Mouse (Mus musculus) bone marrow macrophage, adult 2 months (primary cell): ENCODE data around the gene Irs3. TPM values are rescaled to one million over a fixed set of nuclear protein-coding genes. Genes with fewer than 3 reads are reported as not detected.

Experiments used
- H3K27ac ChIP-seq: 2 replicates; pipeline ENCODE4 v1.5.1; 2012; ENCODE audit warnings: low read depth, low read length; ENCODE audit not compliant: insufficient read depth
- H3K4me1 ChIP-seq: 2 replicates; pipeline ENCODE4 v1.6.1; 2012; ENCODE audit warnings: low read length; ENCODE audit not compliant: control insufficient read depth, insufficient read depth
- H3K4me3 ChIP-seq: 2 replicates; pipeline ENCODE4 v1.5.1; 2012; ENCODE audit warnings: mild to moderate bottlenecking, low read length, moderate library complexity; ENCODE audit not compliant: insufficient read depth
- CTCF ChIP-seq: IDR thresholded peaks from 2 replicates; pipeline ENCODE4 v1.5.1; 2012; ENCODE audit warnings: low read depth, mild to moderate bottlenecking, low read length, moderate library complexity
- POLR2A ChIP-seq: IDR thresholded peaks from 2 replicates; pipeline ENCODE4 v1.6.1; 2012; ENCODE audit warnings: mild to moderate bottlenecking, low read depth, low read length, borderline replicate concordance
- polyA plus RNA-seq: library from polyadenylated mRNA; stranded (reverse); fragments of >200 nt; gene quantifications from 2 replicates; pipeline ENCODE4 v1.2.4, GENCODE M21; 2012; ENCODE audit not compliant: missing spikeins, insufficient read depth, insufficient read length

Irs3 gene
- polyA plus RNA-seq, 1 experiment: not detected

DNA sequence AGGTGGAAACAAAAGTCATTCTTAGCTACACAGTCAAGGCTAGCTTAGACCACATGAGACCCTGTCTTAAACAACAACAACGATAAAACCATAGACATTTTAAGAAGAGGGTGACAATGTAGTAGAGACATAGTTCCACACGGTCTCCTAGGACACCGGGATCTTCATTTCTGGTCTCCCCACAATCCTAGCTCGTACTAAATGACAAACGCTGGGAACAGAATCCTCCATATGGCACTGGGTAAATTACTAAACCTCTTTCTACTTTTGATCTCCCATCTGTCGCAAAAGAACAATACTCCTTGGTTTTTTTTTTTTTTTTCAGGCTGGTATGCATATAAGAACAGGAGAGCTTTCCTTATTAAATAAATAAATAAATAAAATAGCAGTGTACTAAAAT is 37.0 kb upstream of the Irs3 start:
- Histone ChIP-seq H3K4me1 (peaks cover 18% of the 10 kb centered on the region), H3K4me3 (no peak overlapping the region)

DNA sequence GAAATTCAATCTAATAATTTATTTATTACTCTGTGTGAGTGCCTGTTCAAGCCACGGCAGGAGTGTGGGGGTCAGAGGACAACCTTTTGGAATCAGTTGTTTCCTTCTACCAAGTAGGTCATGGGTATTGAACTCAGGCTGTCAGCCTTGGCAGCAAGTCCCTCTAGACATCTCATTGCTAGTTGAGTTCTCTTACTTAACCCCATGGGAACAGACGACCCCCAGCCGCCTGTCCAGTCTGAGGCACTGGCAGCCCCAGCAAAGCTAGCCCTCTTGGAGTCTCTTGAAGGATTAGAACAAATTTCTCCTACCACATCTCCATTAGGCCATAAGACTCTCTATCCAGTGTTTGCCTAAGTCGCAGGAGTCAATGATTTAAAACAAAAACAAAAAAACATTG is 34.2 kb upstream of the Irs3 start:
- Histone ChIP-seq H3K4me3 (no peak overlapping the region), H3K4me1 (peaks cover 9% of the 10 kb centered on the region), H3K27ac (no peak overlapping the region)
- TF ChIP-seq POLR2A: no peak
- no peak for TF ChIP-seq CTCF

More for the DNA sequence above, 37.0 kb upstream of the Irs3 start:
- no peak overlapping the region for H3K27ac ChIP-seq
- TF ChIP-seq CTCF: no peak
- TF ChIP-seq POLR2A: no peak

DNA sequence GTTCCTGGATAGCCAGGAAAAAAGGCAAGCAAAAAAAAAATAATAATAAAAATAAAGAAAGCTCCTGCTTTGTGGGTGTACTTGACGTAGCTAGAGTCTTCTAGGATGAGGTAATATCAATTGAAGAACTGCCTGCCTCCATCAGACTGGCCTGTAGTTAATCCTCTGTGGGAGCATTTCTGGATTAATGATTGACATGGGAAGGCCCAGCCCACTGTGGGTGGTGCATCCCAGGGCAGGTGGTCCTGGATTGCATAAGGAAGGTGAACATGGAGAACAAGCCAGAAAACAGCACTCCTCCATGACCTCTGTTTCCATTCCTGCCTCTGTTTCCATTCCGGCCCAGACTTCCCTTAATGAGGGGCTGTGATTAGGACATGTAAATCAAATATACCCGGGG is 33.2 kb upstream of the Irs3 start:
- no peak overlapping the region for H3K4me3 ChIP-seq
- H3K27ac ChIP-seq: no peak overlapping the region
- TF ChIP-seq CTCF (no peak), POLR2A (no peak)
- peaks cover 9% of the 10 kb centered on the region for H3K4me1 ChIP-seq

DNA sequence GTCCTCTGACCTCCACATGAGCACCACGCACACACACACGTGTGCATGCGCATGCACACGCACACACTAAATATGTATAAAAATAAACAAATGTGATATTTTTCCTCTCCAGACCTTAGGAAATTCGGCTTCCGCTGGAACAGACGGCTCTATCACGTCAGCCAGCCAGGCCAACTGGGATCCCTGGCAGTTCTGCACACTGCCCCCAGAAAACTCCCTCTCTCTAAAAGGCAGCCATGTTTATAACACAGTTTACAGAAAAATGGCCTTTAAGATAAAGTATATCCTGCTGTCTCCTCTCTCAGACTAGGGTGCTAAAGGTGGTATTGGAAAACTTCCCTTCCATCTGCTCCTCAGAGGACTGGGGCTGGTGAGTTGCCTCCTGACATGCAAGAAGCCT is 32.3 kb upstream of the Irs3 start:
- peaks cover 17% of the 10 kb centered on the region for H3K4me1 ChIP-seq
- no peak overlapping the region for H3K27ac ChIP-seq
- H3K4me3 ChIP-seq: no peak overlapping the region
- TF ChIP-seq POLR2A (no peak), CTCF (no peak)

DNA sequence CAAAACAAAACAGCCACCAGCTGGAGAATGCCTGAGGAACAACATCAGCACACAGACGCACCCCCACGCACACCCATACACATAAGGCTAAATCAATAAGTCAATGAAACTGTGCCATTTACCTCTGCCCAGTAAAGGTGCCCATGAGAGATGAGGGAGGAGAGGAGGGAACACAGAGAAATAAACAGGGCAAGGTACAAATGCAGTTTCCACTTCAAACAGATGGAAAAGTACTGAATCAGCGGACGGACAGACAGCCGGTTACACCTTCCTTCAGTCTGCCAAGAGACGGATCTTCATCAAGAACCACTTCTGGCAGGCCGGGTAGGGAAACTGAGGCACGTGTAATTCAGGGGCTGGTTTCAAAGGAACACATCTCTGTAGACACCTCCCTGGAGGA is 29.3 kb upstream of the Irs3 start:
- no peak overlapping the region for H3K4me3 ChIP-seq
- TF ChIP-seq POLR2A (no peak), CTCF (no peak)
- no peak overlapping the region for H3K27ac ChIP-seq
- peaks cover 38% of the 10 kb centered on the region for H3K4me1 ChIP-seq

DNA sequence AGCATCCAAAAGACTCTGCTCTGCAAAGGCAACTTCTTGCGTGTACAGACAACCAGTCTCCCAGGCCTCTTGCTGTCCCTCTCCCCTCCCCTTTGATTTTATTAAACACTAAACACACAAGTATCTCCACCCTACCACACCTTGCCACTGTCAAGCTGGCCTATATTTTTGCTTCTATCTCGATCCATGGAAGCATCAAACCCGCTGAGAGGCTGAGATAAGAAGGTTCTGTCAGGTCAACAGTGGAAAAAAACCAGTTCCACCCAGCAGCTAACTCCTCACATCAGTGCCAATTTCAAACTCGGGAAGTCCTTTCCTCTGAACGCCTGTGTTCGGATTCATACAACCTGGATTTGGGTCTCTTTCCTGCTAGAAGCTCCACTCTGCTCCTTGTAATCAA is 27.5 kb upstream of the Irs3 start:
- Histone ChIP-seq H3K27ac (peak overlapping the region; percentile 98), H3K4me3 (no peak overlapping the region), H3K4me1 (peaks cover 39% of the 10 kb centered on the region)
- no peak for TF ChIP-seq POLR2A
- TF ChIP-seq CTCF: no peak

DNA sequence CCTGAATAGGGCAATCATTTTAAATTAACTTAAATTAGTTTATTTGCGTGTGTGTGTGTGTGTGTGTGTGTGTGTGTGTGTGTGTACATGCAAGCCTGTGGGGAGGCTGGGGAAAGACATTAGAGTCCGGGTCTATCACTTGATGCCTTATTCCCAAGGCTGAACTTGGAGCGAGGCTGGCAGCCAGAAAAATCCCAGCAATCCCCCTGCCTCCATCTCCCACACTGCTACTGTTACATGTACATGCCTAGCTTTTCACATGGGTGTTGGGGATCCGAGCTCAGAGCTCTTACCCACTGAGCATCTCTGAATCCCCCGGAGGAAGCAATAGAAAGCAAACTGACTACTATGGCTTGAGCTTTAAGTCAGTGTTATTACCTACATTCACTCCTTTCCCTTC is 26.8 kb upstream of the Irs3 start:
- TF ChIP-seq POLR2A: no peak
- no peak for TF ChIP-seq CTCF
- H3K27ac ChIP-seq: peak overlapping the region; percentile 98
- H3K4me1 ChIP-seq: peaks cover 39% of the 10 kb centered on the region
- H3K4me3 ChIP-seq: no peak overlapping the region

DNA sequence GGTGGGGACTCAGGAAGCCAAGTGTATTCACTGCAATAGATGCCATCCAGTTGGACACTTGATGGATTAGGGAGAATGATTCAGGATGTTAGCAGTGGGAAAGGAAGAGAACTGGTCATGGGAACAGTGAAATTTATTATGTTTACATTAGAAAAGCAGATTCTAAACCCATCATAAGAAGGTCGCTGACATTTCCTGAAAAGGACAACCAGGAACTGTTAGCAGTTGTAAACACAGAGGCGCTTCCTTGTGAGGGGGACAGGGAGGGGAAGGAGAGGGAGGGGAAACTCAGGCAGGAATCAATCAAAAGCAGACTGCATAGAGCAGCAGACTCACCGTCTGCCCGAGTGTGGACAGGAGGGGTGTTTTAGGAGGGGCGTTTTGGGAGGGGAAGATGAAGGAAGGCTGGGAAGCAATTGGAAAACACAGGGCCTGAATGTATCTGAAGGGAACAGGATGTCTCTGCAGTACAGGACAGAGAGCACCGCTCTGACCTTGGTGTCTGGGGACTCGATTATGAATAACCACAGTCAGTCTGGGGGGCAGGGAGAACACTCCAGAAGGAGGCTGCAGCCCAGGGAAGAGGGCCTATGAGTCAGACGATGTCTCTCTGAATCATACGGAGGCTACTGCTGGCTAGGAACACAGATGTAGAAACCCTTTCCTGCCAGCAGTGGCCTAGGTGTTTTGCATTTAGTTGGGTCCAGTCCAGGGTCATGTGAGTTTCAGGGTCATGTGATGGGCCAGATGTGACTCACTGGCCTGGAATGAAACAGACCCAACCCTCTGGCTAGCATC is 26.1 kb upstream of the Irs3 start:
- Histone ChIP-seq H3K27ac (peak overlapping the region; percentile 98), H3K4me3 (peak overlapping the region; percentile 31), H3K4me1 (peaks cover 39% of the 10 kb centered on the region)
- TF ChIP-seq CTCF (no peak), POLR2A (no peak)

DNA sequence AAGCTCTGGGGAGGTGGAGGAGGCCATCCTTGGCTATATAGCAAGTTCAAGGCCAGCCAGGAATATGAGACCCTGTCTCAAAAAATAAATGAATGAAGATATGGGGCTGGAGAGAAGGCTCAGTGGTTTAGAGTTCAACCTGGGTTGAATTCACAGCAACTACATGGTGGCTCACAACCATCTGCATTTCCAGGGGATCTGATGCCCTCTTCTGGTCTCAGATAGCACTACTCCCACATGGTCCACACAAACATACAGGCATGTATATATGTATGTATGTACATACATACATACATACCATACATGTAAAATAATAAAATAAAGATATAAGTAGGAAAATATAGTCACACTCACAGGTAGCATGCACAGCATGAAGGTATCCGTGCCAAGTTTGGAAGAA is 24.7 kb upstream of the Irs3 start:
- H3K27ac ChIP-seq: peak overlapping the region; percentile 98
- TF ChIP-seq CTCF (no peak), POLR2A (no peak)
- H3K4me1 ChIP-seq: peaks cover 35% of the 10 kb centered on the region
- no peak overlapping the region for H3K4me3 ChIP-seq

DNA sequence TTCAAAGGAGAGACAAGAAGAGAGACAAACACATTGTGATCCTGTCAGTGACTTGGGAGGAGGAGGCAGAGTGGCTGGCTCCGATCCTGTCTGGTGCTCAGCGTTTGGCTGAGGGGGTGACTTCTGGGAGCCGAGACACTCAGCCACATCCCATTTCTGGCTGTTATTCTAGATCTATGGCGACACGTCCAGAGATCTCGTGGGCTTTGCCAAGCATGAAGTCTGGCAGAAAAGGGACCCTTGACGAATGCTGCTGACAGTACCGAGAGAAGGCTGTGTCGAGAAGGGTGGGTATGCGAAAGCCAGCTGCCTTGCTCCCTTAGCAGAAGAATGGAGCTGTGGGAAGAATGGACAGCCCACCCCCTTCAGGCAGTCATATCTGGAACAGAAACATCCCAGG is 23.5 kb upstream of the Irs3 start:
- peaks cover 35% of the 10 kb centered on the region for H3K4me1 ChIP-seq
- H3K27ac ChIP-seq: no peak overlapping the region
- no peak for TF ChIP-seq CTCF
- TF ChIP-seq POLR2A: no peak
- H3K4me3 ChIP-seq: no peak overlapping the region
